Mouse (Mus musculus): ENCODE results near the gene Abcd1.

Gene Abcd1

GRCm38 (mm10) chrX:73744774-73745481 is 28.5 kb downstream of the Abcd1 start:
- DNase-seq = no peak

GRCm38 (mm10) chrX:73748977-73749376 is 32.6 kb downstream of the Abcd1 start:
- no peak for DNase-seq

GRCm38 (mm10) chrX:73756334-73757140 is 40.1 kb downstream of the Abcd1 start, which contains the start of gene Plxnb3:
Gene Plxnb3, plus strand, starts transcription at chrX:73757090.
- DNase-seq = no peak

GRCm38 (mm10) chrX:73758611-73759290 is 42.4 kb downstream of the Abcd1 start:
- no peak for DNase-seq

- peak; percentile 83 for DNase-seq
Observed at GRCm38 (mm10) chrX:73765311-73765710, 48.9 kb downstream of the Abcd1 start.

GRCm38 (mm10) chrX:73767267-73767666 is 50.9 kb downstream of the Abcd1 start:
- DNase-seq = peak; percentile 42

GRCm38 (mm10) chrX:73774168-73774760 is 57.9 kb downstream of the Abcd1 start, which contains the start of gene Srpk3:
Gene Srpk3, plus strand, starts transcription at chrX:73774405.
- DNase-seq = peak; percentile 31

GRCm38 (mm10) chrX:73774802-73775483 is 58.5 kb downstream of the Abcd1 start:
- DNase-seq = peak; percentile 70

GRCm38 (mm10) chrX:73782227-73782626 is 65.8 kb downstream of the Abcd1 start:
- no peak for DNase-seq

GRCm38 (mm10) chrX:73785666-73786065 is 69.3 kb downstream of the Abcd1 start:
- no peak for DNase-seq

- peak; percentile 94 for DNase-seq
Observed at GRCm38 (mm10) chrX:73786364-73787224, 70.2 kb downstream of the Abcd1 start, which contains the start of the genes Idh3g and Ssr4. Gene Idh3g, minus strand, starts transcription at chrX:73786897. Gene Ssr4, plus strand, starts transcription at chrX:73787028.

GRCm38 (mm10) chrX:73787225-73787558 is 70.8 kb downstream of the Abcd1 start:
- no peak for DNase-seq
